Mouse (Mus musculus) thymus, adult 18-20 months (tissue): ENCODE results near the gene Supt16.

Experiments
- DNase-seq, 2 experiments: peaks; one replicate each; pipeline ENCODE4 v3.0.0; 2022; ENCODE audit warnings: mixed read lengths in 2 of 2

Supt16 gene

GRCm38 (mm10) chr14:52197156-52197878 lies at the start of gene Supt16:
Gene Supt16, minus strand, starts transcription at chr14:52197416.
- DNase-seq = peak; percentile 66 to 70

DNA sequence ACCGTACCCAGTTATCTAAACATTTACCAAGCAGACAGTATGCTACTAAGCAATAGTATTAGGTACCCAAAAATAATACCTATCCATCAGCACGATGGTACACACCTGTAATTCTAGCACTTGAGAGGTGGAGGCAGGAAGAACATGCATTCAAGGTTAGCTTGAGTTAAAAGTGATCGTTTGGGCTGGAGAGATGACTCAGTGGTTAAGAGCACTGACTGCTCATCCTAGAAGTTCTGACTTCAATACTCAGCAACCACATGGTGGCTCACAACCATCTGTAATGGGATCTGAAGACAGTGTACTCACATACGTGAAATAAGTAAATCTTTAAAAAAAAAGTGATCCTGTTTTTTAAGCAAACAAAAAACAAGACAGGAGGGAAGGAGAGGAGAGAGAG lies 48.9 kb upstream of the Supt16 start:
- no peak for DNase-seq

GRCm38 (mm10) chr14:52244690-52245042 lies 47.5 kb upstream of the Supt16 start:
- no peak for DNase-seq

DNA sequence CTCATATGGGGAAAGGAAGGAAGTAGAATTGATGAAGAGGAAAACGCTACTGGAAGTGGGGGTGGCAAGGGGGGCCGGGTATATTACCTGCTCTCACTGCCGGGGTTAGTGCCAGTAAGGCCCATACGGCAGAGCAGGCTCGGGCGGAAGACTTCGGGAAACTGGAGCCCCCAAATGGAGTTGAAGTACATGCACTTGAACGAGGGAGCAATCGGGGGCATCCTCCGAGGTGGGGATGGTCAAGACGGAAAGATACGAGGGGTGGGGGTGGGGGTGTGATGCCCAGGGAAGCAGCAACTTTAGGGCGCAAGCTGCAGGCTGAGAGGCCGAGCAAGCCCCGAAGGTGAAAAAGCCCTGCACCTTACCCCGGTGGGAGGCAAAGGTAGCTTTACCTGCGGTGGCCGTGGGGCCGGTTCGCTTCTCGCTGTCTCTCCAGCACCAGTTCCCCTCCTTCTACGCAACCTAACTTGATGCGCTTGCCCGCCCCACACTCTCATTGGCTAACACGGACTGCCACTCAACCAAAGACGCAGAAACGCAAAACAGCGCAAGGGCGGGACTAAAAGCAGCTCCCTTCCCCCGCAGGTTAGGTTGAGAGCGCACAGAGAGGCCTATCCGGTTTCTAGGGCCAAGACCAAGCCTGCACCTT lies 46.9 kb upstream of the Supt16 start:
- peak; percentile 98 to 100 for DNase-seq

- no peak for DNase-seq
Measured at GRCm38 (mm10) chr14:52236216-52236615, 39.0 kb upstream of the Supt16 start.

DNA sequence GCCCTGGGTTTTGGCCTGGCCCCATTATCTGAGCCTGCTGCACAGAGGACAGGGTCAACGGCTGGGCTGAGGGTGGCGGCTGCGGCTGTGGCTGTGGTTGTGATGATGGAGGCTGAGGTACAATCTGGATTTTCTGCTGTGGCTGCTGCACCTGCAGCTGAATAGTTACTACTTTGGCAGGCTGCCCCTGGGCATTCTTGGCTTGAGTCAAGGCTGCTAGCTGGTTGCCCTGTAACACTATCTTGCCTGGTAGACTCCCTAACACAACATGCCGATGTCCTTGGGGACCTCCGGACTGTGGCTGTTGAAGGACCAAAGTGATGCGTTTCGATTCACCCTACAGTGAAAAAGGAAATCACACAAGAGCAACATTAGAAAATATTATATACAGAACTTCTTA lies 37.9 kb upstream of the Supt16 start:
- DNase-seq = no peak

GRCm38 (mm10) chr14:52232249-52232648 lies 35.0 kb upstream of the Supt16 start:
- DNase-seq = no peak

- DNase-seq = no peak
Measured at GRCm38 (mm10) chr14:52225972-52226371, 28.8 kb upstream of the Supt16 start.

DNA sequence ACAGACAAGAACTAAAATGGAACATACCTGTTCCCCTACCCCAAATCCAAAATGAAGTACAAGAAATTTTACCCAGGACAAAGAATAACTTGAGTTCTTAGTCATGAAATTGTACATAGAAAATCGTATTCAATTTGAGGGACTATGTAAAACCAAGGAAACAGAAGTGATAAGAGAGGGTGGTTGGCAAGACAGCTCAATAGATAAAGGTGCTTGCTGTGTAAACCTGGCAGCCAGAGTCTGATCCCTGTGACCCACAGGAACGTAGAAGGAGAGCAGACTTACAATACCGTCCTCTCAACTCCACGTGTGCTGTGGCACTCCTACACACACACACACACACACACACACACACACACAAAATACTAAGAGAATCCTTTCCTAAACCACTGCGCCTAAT lies 20.0 kb upstream of the Supt16 start:
- DNase-seq = no peak

DNA sequence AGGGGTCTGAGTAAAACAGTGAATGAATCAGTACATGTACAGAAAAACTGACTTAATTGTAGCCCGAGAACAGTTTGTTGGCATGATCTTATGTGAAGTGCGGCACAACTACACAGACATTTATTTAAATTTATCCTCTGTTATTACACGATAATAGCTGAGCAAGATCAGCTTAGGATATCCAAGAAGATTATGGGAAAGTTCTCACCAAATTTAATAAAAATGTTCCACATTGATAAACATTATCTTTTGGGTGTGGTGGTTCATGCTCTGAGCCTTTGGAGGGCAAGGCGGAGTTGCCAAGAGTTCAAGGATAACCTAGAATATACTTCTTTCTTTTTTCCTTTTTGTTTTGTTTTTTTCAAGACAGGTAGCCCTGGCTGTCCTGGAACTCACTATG lies 2.2 kb upstream of the Supt16 start:
- DNase-seq = no peak

DNA sequence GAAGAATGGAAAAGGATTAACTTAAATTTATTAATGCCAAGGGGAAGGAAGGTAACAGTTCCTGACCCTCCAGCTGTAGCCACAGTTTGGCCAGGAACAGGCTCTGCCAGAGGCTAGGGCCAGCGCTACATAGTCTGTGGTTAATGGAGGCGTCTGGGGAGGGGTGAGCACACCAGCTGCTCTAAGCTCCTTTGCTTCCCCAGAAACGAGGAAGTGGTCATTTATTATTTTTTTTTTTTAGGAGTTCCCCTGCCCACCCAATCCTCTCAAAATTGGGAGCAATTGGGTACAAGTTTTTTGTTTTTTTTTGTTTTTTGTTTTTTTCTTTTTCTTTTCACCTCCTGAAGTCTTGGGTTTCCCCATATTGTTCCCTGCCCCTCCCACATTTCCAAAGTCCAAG lies 925 bp upstream of the Supt16 start:
- DNase-seq = no peak

DNA sequence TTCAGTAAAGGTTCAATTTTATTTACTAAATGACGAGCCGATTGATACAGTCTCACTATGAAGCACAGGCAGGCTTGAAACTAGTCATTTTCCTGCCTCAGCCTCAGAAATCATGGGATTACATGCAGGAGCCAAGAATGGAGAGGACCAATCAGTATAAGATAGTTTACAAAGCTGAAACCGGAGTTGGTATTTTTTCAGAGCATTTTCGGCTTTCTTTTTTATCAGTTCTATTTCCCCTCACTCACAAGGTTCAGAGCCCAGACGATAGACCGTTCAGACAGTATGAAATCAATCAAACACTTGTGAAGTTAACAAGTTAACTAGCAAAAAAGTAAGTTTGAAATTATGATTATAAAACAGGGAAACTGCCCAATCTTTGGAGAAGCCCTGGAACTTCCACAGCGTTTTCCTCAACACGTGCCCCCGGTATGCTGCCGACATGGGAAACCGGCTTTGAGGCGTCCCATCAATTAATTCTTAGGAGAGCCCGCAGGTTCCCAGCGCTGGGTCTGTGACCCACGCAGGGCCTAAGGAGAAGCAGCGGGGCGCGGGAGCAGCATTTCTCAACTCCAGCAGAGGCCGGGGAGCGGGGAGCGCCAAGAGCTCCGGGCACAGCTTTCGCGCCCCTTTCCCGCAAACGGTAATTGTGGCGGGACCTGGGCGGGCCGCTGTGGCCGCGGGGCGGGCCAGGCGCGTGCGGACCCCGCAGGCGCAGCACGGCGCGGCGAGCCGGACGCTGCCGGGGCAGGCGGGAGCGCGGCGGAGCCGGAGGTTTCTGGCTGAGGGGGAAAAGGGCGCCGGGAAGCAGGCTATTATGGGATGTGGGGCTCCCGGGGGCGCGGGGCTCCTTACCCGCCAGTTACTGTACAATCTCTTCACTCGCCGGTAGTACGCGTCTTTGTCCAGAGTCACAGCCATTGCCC lies 723 bp downstream of the Supt16 start:
- DNase-seq = peak; percentile 16 to 22

GRCm38 (mm10) chr14:52195691-52196090 lies 1.5 kb downstream of the Supt16 start:
- peak in 1 of 2 experiments; percentile 18 for DNase-seq

GRCm38 (mm10) chr14:52190740-52191359 lies 6.4 kb downstream of the Supt16 start:
- peak in 1 of 2 experiments; percentile 20 for DNase-seq

DNA sequence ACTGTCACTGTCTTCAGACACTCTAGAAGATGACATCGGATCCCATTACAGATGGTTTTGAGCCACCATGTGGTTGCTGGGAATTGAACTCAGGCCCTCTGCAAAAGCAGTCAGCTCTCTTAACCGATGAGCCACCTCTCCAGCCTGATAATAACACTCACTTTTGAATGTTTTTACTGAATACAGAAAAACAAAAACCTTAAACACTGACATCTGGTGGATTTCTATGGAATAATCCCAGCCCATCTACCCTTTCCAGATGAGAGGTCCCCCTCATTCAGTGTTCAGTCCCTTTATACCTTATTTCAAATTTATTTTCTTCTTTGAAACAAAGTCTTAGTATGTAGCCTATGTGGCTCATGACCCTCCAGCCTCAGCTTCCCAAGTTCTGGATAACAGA lies 7.7 kb downstream of the Supt16 start:
- no peak for DNase-seq

DNA sequence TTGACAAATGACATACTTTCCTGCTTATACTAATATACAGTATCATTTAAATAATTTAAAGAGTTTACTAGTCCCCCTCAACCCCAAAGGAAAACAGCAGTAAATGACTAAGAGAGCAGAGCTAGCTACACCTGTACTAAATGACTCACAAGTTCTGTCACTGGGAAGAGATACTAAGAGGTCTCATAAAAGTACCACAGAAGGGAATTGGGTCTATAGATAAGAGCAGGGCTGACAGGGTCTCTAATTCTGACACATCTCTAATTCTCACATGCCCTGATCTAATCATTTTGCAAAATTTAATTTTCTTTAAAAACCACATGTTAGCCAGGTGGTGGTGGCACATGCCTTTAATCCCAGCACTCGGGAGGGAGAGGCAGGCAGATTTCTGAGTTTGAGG lies 8.4 kb downstream of the Supt16 start:
- DNase-seq = no peak

GRCm38 (mm10) chr14:52166571-52166970 lies 30.6 kb downstream of the Supt16 start:
- DNase-seq = no peak

- DNase-seq = no peak
Measured at GRCm38 (mm10) chr14:52160911-52161310, 36.3 kb downstream of the Supt16 start.

GRCm38 (mm10) chr14:52155008-52155407 lies 42.2 kb downstream of the Supt16 start:
- no peak for DNase-seq

DNA sequence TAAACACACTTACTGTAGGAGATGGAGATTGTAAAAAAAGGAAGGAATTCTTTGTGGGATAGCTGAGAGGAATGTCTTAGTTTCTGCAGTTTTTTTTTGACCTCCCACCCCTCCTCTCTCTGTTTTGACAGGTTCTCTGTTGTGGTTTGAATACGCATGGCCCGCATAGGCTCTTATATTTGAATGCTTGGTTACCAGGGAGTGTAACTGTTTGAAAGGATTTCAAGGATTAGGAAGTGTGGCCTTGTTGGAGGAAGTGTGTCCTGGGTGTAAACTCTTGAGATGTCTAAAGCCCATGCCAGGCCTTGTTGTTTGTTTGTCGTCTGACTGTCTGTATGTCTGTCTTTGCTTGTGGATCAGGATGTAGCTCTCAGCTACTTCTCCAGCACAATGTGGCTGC lies 44.6 kb downstream of the Supt16 start:
- DNase-seq = no peak

- no peak for DNase-seq
Measured at GRCm38 (mm10) chr14:52152179-52152578, 45.0 kb downstream of the Supt16 start.

DNA sequence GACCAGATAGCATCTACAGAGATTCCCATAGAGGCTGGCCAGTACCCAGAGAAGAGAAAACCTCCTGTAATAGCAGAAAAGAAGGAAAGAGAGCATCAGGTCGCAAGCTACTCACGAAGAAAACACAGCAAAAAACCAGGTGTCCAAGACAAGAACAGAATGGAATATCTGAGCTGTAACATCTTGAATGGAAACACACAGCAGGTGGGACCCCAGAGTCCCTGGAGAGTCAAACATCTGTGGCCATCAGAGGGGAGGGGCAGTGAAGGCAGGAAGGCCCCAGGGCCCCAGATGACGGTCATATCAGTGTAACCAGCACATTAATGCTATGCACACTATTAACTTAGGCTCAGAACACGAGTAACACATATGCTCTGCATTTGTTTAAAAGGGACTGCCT lies 47.3 kb downstream of the Supt16 start:
- DNase-seq = no peak

DNA sequence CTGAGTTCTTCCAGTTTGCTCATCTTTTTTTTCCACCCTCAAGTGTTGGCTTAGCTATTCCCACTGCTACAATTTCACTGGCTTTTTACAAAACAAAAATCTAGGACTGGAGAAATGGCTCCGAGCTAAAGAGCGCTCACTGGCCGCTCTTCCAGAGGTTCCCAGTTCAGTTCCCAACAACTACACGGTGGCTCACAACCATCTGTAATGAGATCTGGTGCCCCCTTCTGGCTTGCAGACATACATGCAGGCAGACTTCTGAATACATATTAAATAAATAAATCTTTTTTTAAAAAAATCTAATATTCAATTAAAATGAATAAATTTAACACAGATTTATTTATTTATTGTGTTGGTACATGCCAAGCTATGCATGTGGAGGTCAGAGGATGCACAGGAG lies 50.7 kb downstream of the Supt16 start:
- no peak for DNase-seq
